Mouse (Mus musculus) neutrophil, adult 5-6 weeks (primary cell): ENCODE data around the gene Rb1. TPM values are rescaled to one million over a fixed set of nuclear protein-coding genes. Genes with fewer than 3 reads are reported as not detected.

Source experiments
- ATAC-seq: fragments of 151-379, 151-347 bp; 2 replicates; pipeline ENCODE4 v1.8.0; 2017; ENCODE audit warnings: mild to moderate bottlenecking, moderate TSS enrichment; ENCODE audit not compliant: insufficient number of reproducible peaks, poor library complexity, low FRiP score, severe bottlenecking; ENCODE audit errors: extremely low read depth
- total RNA-seq: library from RNA; stranded (forward); fragments of 200-1000 nt; gene quantifications from 2 replicates; pipeline ENCODE4 v1.2.3, GENCODE M21; 2017

Rb1 gene
- total RNA-seq, 1 experiment from 2014 or later, result 90.4 TPM

DNA sequence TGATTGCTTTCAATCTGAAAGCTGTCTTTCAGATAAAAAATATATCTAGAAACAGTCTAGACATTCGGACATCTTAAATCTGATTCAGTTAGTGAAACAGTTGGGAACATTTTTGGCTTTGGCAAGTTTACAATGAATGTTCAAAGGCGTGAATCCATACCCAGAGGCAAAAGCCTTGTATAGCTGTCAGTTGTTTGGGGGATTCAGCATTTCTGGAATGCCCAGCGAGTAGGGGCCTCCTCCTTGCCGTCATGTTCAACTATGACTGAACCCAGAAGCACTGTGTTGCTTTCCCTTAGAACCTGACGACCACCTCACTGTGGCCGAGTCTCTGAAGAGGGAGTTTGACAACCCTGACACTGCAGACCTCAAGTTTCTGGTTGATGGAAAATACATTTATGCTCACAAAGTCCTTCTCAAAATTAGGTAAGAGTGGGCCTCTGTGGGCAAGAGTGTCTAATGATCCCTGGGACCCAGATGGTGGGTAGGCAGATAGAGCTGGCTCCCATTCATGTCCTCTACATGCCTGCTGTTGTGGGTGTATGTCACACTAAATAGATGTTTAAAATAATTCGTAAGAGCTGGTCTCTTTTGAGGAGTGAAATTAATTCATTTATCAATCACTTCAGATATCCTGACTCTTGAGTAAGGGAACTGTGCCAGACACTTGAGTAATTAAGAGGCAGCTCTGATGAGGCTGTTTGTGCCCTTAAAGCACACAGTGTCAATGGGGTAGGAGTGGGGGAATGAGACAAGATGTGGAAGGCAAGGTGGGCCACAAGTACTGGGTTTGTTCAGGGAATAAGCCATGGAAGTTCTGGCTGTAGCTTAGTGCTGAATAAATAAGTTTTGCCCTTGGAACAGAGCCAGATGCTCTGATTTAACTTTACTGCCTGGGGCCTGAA, 151.3 kb downstream of the Rb1 start:
- ATAC-seq, result no peak

DNA sequence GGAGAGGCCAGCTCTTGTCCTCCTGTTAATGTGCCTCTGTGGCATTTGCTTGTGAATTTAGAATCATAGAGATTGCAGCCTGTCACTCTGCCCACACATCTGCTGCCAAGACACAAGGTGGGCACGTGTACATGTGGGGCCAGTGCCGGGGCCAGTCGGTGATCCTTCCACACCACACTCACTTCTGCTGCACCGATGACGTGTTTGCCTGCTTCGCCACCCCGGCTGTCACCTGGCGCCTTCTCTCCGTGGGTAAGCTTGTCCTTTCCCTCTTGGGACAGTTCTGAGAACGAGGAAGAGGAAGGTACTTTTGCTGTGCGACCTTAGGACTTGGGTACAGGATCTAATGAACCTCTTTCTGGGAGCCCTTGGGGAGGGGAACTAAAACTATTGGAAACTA, 152.0 kb downstream of the Rb1 start:
- ATAC-seq, result no peak

DNA sequence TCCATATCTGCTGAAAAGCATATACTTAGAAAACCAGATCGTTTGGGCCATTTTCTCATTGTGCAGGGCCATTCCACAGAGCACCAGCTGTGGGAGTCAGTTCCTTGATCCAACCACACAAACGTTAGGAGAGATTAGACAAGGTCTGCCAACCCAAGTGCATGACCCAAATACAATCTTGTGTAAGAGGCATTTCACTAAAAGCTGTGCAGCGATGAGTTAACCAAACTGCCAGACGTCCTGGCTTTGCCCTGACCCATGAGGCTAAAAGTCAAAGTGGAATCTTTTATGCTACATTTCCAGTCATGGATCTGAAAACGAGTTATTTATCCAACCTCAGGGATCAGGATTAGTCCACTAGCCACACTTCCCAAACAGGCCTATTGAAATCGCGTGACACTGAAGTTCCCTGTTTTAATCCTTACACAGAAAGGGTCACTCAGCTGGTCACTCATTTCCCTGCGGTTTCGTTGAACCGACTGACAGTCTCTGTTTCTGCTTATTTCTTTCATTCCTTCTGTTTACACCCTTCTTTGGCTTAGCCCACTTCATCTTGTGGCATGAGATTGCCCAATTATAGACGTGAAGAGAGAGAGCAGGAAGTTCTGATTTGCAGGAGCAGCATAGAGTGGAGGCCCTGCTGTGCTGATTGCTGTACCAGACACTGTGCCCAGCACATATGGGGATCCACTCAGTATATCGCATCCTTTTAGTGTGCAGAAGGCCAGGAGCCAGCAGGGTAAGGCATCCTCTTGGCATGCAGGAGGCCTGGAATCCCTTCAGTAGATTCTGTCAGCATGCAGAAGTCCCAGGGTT, 153.2 kb downstream of the Rb1 start:
- ATAC-seq, result no peak; the same call in 1 of the 2 replicates

DNA sequence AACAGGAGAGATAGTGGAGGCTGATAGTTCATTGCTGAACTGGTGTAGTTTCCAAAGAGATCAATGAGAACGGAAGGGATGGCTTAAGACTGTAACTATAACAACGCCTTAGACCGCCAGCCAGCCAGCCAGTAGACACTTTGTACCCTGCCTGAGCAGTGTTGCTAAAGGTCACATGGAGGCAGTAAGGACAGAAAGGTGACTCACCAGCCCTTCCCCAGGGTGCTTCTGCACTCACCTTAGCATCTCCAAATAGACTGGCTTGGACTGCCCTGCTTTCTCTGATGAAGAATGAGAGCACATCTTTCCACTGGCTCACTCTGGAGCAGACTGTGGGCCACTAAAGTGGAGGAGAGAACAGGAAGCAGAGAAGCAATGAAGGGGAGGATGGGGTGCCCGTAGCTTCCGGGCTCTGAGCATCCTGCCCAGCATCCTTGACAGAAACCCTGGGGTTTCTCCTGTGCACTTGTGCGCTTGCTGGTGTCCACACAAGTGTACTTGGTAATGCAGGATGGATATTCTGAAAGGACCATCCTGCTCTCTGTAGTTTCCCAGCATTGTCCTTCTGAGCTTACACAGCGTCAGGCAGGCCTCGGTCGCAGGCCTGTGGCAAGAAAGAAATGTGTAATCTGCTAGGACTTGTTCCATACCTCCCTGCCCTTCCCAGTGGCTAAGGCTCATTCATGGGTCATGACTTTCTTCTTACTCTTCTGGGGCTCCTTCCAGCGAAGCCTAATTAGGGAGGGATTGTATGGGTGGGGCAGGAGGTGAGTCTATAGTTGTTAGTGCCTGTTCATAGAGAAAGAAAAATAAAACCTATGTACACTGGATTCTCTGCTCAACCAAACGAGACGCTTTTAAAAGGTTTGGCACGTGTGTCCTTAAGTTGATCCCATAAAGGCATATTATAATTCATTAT, 155.4 kb downstream of the Rb1 start:
- no peak for ATAC-seq

DNA sequence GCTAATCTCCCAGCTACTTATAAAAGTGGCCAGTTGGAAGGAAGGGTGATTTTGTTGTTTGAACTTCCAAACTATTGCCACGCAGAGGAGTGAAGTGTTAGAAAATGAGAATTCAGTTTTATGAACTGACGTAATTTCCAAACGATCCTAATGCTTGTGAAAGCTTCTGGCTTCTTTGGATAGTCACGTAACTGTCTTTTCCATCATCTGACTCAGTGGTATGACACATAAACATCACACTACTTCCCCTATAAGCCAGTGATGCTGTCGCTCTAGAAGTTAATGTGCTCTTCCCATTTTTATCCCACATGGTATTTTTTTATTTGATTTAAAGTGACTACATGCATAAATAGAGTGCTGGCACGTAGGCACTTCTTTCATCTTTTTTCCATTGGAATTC, 157.0 kb downstream of the Rb1 start:
- no peak for ATAC-seq

DNA sequence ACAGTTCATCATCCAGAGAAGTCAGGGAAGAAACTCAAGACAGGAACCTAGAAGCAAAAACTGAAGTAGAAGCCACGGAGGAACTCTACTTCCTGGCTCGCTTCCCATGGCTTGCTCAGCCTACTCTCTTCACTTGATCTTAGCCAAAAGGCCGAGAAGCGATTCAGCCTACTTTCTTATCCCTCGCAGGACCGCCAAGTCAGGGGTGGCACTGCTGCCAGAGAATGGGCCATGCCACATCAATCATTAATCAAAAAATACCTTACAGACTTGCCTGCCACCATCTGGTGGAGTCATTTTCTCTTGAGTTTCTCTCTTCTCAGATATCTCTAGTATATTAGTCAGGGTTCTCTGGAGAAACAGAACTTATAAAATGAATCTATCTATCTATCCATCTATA, 160.5 kb downstream of the Rb1 start:
- no peak for ATAC-seq

DNA sequence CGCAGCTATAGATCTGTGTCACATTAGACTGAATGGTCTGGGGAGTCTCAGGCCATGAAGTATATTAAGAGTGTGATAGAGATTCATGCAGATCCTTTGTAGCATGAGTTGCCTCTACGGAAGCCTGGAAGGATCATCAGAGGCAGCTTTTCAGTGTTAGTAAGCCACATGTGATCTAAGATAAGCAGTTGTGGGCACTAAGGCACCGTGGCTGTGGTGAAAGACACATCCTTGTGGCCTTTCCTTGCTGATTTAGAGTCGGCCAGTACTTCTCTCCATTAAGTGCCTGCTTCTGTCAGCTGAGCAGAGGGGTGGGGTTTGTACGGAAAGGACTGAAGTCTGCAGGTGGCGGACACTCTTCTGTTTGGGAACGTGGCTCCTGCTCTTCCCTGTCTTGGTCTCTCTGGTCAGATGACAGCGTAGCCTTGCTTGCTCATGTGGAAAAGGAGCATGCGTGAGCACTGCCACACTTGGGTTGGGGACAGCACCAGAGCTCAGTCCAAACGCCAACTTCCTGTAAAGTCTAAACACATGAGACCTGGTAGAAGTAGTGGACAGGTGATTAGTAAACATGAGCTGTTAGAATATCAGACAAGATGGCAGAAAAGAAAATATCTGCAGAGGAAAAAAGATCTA, 162.1 kb downstream of the Rb1 start:
- no peak for ATAC-seq

DNA sequence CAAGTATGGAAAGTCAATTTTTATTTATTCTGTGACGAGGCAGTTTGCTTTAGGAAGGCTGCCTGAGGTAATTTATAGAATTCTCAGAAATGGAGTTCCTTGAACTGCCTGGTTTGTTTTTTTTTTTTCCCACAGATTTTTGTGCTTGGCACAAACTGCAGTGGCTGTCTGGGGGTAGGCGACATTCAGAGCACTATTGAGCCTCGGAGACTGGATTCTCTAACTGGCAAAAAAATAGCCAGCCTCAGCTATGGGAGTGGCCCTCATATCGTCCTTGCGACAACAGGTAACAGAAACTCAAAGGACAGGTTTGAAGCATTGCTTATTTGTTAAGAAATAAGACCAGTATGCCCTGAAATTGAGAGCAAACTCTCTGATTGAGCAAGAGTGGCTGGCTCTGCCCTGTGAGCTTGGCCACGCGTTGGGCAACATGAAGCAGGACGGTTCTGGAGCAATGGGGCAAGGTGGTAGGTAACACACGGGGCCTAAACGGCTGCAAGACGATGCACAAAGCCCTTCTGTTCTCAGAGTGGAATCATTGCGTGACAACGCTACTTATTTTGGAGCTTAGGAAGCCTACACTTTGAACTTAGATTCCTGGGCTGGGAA, 163.3 kb downstream of the Rb1 start:
- ATAC-seq, result peak; percentile 68; the same call in 1 of the 2 replicates

DNA sequence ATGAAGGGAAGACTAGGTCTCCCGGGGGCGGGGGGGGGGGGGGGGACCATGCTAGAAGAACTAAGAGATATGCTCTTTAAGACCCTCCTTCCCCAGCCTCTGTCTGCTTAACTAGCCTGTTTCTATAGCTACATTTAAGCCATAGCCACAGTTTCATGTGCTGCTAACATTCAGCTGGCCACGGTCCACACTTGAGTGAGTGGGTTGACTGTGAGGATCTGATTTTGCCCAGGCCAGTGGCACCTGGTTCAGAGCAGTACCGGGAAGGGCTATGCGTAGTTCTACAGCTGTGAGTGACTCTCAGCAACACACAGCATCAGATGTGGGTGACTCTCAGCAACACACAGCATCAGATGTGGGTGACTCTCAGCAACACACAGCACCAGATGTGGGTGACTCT, 164.3 kb downstream of the Rb1 start:
- no peak for ATAC-seq

DNA sequence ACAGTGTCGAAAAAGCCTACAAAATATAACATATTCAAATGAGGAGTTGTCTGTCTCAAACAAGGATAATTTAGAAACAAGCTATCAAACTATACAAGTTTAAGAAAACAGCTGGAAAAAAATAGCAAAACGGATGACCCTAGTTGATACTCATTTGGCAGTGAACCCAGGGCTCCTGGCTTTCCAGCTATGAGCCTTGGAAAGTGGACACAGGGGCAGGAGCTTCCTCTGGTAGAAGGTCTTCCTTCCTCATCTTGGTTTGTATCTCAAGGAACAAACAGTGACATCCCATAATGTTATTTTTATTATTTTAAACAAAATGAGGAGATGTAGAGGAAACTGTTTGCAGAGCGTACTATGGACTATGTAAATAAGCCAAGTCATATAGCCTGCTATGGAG, 177.5 kb downstream of the Rb1 start:
- ATAC-seq, result no peak

DNA sequence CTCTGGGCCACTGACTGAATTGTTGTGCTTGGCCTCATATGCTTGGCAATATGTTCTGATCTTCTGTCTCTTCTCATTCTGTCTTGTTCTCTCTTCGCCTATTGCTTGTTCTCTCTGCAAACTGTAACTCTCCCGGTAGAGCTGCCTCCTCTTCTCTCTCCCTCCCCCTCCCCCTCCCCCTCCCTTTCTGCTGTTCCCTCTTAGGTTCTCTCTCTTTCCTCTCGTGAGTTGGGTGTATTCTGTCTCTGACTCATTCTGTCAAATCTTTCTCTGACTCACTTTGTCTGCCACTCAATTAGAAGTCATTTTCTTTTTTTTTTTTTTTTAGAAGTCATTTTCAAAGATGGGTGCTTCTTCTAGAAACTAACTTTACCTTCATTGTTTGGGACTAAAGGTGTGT, 178.9 kb downstream of the Rb1 start:
- ATAC-seq, result no peak

DNA sequence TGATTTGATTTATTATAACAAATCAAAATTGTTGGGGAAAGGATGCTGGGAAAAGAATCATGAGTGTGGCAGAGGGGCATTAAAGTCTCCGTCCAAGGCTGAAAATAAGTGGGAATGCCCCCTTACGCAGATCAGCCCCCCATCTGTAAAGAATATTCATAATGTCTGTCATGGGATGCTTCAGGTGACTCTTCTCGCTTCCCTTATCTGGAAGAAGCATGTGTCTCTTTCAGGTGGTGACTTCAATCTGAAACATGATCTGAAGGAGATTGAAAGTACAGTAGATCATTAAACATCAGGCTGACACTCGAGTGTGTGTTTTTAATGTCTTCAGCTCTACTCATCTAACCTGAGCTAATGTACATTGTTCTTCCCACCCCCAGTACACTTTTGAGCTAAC, 180.1 kb downstream of the Rb1 start:
- ATAC-seq, result no peak

DNA sequence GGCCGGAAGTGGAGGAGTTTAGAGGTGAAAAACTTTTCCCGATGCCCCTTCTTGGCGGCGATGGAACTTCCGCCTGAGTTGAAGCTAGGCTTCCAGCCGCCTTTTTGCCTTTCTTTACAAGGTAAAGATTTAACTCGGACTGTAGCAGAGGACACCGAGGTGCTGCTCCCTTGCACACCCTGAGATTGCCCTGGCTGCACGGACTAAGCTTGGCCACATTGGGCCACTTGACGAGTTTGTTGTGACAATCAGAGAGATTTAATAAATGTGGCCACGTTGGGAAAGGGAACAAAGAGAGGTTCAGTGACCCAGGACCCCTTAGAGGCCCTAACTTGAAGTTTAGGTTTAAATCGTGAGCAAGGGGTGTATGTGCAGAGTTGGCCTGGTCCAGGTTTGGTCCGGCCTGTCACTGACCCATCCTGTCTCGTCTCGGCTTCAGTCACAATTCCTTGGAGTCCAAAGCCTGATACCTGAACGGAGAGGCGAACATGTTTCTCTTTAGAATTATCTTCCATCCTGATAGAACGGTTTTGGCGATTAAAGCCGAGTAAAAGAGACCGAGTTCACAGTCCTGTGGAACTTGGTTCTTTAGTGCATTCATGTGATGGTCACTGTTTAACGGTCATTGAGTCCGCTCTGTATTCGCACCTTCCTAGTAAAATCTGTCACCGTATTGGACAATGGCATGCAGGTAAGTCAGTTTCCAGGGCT, 181.8 kb downstream of the Rb1 start:
- ATAC-seq, result no peak

DNA sequence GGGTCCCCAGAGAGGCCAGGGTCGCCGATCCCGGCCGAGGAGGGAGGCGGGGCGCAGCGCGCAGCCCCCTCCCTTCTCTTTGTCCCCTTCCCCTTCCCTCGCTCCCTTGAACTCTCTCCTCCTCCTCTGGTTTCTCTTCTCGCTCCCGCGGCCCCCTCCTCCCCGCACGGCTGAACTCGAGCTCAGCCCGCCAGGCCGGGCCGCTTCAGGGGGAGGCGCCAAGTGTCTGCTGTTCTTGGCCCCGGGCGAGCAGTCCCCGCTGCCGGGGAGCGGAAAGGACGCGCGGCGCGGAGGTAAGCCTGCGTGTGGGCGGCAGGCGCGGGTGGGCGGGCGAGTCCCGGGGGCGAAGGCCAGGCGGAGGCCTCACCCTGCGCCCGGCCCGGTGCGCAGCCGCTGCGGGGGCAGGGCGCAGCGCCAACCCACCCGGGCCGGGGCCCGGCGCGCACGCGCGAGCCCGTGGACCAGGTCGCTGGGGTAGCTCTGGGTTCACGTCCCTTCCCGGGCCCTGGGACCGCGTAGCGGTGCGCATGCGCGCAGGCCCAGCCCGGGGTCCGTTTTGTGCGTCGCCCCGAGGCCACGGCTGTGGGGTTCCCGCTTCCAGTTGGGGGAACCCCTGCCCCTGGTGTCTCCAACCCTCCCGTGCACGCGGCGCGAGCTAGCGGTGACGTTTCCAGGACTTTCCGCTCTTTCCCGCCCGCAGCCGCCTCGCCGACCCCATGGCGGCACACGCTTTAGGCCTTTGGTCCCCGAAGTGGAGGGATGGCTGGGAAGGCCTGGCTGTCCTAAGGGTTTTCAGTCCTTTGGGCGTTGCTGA, 182.5 kb downstream of the Rb1 start:
- ATAC-seq, result peak; percentile 55

DNA sequence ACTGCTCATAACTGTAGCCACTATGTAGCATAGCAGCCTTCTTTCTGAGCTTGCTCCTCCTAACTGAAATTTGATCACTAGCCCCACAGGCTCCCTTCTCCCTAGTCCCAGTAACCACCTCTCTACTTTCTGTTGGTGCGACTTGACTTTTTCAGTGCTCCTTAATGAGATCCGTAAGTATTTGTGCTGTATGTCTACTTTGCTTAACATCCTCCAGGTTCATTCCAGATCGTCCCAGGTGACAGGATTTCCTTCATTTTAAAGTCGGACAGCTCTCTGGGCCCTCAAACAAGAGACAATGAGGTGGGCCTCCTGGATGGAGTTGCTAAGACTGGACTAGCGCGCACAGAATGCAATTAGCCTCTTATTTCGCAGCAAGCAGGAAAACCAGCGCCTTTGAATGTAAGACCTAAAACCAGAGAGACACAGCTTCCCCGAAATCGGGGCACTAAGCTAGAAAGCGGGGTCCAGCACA, 183.2 kb downstream of the Rb1 start:
- no peak for ATAC-seq

DNA sequence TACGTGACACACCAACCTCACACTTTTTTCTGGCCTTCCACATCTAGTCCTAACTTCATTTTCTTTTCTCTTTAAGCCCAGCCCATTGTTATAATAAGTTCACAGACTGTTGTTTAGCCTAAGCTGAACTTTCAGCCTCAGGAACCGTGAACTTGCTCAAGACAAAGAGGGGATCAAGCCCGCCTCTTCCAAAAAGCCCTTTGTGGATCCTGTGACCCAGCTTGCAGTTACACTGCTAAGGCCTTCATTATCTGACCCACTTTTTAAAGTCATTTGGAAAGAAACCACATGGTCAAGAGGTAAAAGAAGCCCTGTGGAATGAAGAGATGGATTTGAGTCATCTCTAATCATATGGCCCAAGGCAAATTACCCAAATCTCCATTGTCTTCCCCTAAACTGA, 183.8 kb downstream of the Rb1 start:
- ATAC-seq, result no peak

DNA sequence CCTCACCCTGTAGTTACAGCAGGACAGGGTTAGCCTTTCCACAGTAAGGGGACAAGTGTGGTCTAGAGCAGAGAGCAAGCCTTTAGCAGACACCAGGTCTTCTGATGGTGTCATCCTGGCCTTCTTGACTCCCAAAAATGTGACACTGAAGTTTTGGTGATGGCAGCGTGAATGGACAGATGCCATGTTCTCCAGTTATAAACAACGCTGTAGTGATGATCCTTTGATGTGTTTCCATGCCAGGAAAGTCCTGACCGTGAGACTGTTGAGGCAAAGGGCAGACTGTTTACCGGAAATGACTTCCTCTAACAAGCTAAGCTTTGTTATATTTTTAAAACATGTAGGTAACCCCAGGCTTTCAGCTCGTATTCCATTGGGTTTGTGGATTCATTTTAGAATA, 185.8 kb downstream of the Rb1 start:
- ATAC-seq, result no peak
